In genomic region chr1:34893331-34893730, GRCm38 (mm10) we compare ENCODE assay signal across 19 mouse cellular contexts. TPM values are rescaled to one million over a fixed set of nuclear protein-coding genes. Genes with fewer than 3 reads are reported as not detected.
A peak's percentile ranks its signal among the peaks of the same experiment; 100 is the strongest.
DNase-seq lines count a peak whose midpoint lies in the region; ATAC-seq lines count a peak whose summit lies in the region.
"Had no signal": no experiment of that assay in that cellular context is flagged by ENCODE, and none has a peak within 500 bp of the region (broad histone marks: within the 10 kb centered on the region; RNA-seq: fewer than 3 reads in every experiment).

No protein-coding gene starts in this region.

- H3K27me3 ChIP-seq in heart, embryonic 10.5 days (ENCODE audit: insufficient read depth, poor library complexity, severe bottlenecking): no peaks in the 10 kb centered on the region
- no peaks in the 10 kb centered on the region for H3K27me3 ChIP-seq in hindbrain, embryonic 14.5 days (ENCODE audit: control insufficient read depth, insufficient read depth, low read length)
- H3K27me3 ChIP-seq in hindbrain, embryonic 10.5 days (ENCODE audit: insufficient read depth, poor library complexity, severe bottlenecking): no peaks in the 10 kb centered on the region
- H3K27me3 ChIP-seq in midbrain, embryonic 13.5 days: no peaks in the 10 kb centered on the region
- H3K27me3 ChIP-seq in midbrain, embryonic 10.5 days (ENCODE audit: low read depth, poor library complexity, severe bottlenecking): no peaks in the 10 kb centered on the region
- H3K27me3 ChIP-seq: Patski had no signal

- H3K9ac ChIP-seq in hindbrain, embryonic 14.5 days: no peak overlapping the region
- no peak overlapping the region for H3K9ac ChIP-seq in midbrain, embryonic 13.5 days (replicated peaks)

- H3K4me1 ChIP-seq in heart, embryonic 10.5 days: peaks cover 14% of the 10 kb centered on the region
- no peaks in the 10 kb centered on the region for H3K4me1 ChIP-seq in hindbrain, embryonic 14.5 days (replicated peaks; ENCODE audit: control insufficient read depth, insufficient read depth, low read length)
- H3K4me1 ChIP-seq in hindbrain, embryonic 10.5 days (replicated peaks): no peaks in the 10 kb centered on the region
- no peaks in the 10 kb centered on the region for H3K4me1 ChIP-seq in midbrain, embryonic 13.5 days (replicated peaks)
- H3K4me1 ChIP-seq in midbrain, embryonic 10.5 days: no peaks in the 10 kb centered on the region

- no peak overlapping the region for H3K4me2 ChIP-seq in hindbrain, embryonic 14.5 days (replicated peaks)
- no peak overlapping the region for H3K4me2 ChIP-seq in midbrain, embryonic 13.5 days (replicated peaks)

- intact Hi-C loops in heart, postnatal 14 days (cut with DNase I): loop anchor here (5.0 to 10.0 kb wide), 4 partner anchors 259 to 1241 kb away; no protein-coding TSS in a partner anchor

- ATAC-seq in hindbrain, embryonic 14.5 days (ENCODE audit: low FRiP score): 0 out of 2 replicates have a peak, but pooled peaks have one; percentile 25
- 0 out of 2 replicates have a peak, but pooled peaks have one; percentile 3 for ATAC-seq in midbrain, embryonic 13.5 days
- ATAC-seq: activated CD4-positive, CD25-positive, alpha-beta regulatory T cell, adult 4 months; CD4-positive, CD25-positive, alpha-beta regulatory T cell, adult 4 months; Patski had no signal

- peak; percentile 87 for DNase-seq in heart, adult 11 months
- no peak for DNase-seq in heart, postnatal 14 days
- peak; percentile 58 for DNase-seq in heart, embryonic 10.5 days (ENCODE audit: low spot score)
- DNase-seq in heart, postnatal 4 days: no peak
- DNase-seq in hindbrain, embryonic 14.5 days (ENCODE audit: low spot score): no peak
- no peak for DNase-seq in hindbrain, embryonic 10.5 days (ENCODE audit: low spot score)
- DNase-seq in midbrain, embryonic 10.5 days (ENCODE audit: low spot score): no peak
- DNase-seq: adrenal gland, adult 2 months; adrenal gland, adult 8-10 months; adrenal gland, postnatal 25 days; adrenal gland, postnatal 36 days; B cell, adult 2 months; cerebellum, adult 11 months; cerebellum, adult 11-12 months had no signal

- WGBS in heart, embryonic 10.5 days: 77% methylated on average over 4 of the region's 4 CpGs
- WGBS in hindbrain, embryonic 14.5 days: 82% methylated on average over 4 of the region's 4 CpGs
- 79% methylated on average over 4 of the region's 4 CpGs for WGBS in hindbrain, embryonic 10.5 days
- WGBS in midbrain, embryonic 13.5 days: 89% methylated on average over 4 of the region's 4 CpGs
- WGBS in midbrain, embryonic 10.5 days: 86% methylated on average over 4 of the region's 4 CpGs

- H3K27ac ChIP-seq in heart, embryonic 10.5 days: no peak overlapping the region
- H3K27ac ChIP-seq in hindbrain, embryonic 14.5 days: no peak overlapping the region
- no peak overlapping the region for H3K27ac ChIP-seq in hindbrain, embryonic 10.5 days
- H3K27ac ChIP-seq in midbrain, embryonic 13.5 days: no peak overlapping the region
- no peak overlapping the region for H3K27ac ChIP-seq in midbrain, embryonic 10.5 days (replicated peaks)

- H3K9me3 ChIP-seq in heart, embryonic 10.5 days: no peaks in the 10 kb centered on the region
- no peaks in the 10 kb centered on the region for H3K9me3 ChIP-seq in hindbrain, embryonic 14.5 days (ENCODE audit: control insufficient read depth, low read length)
- H3K9me3 ChIP-seq in hindbrain, embryonic 10.5 days: no peaks in the 10 kb centered on the region
- no peaks in the 10 kb centered on the region for H3K9me3 ChIP-seq in midbrain, embryonic 13.5 days
- H3K9me3 ChIP-seq in midbrain, embryonic 10.5 days (replicated peaks): no peaks in the 10 kb centered on the region
- H3K9me3 ChIP-seq: G1E had no signal

- no peaks in the 10 kb centered on the region for H3K36me3 ChIP-seq in heart, embryonic 10.5 days
- no peaks in the 10 kb centered on the region for H3K36me3 ChIP-seq in hindbrain, embryonic 14.5 days (replicated peaks; ENCODE audit: control insufficient read depth, insufficient read depth)
- H3K36me3 ChIP-seq in hindbrain, embryonic 10.5 days: no peaks in the 10 kb centered on the region
- no peaks in the 10 kb centered on the region for H3K36me3 ChIP-seq in midbrain, embryonic 13.5 days
- no peaks in the 10 kb centered on the region for H3K36me3 ChIP-seq in midbrain, embryonic 10.5 days
- H3K36me3 ChIP-seq: G1E had no signal

- H3K4me3 ChIP-seq in heart, embryonic 10.5 days: no peak overlapping the region
- H3K4me3 ChIP-seq in hindbrain, embryonic 14.5 days (replicated peaks; ENCODE audit: low read length): no peak overlapping the region
- H3K4me3 ChIP-seq in hindbrain, embryonic 10.5 days: no peak overlapping the region
- no peak overlapping the region for H3K4me3 ChIP-seq in midbrain, embryonic 13.5 days (replicated peaks)
- H3K4me3 ChIP-seq in midbrain, embryonic 10.5 days: no peak overlapping the region

RNA-seq across cellular contexts. Expression of gene Plekhb2, which starts 43.6 kb away (rescaled TPM):
- 10 to 100 TPM; 69.3 to 86.7 TPM for total RNA-seq in heart, postnatal 14 days (2021)
- 37.8 and 65.1 TPM in 2 replicates for polyA plus RNA-seq in heart, embryonic 10.5 days (2016; fragmentation: Nextera tagmentation; extraction: Ambion mirVana)
- 10 to 100 TPM; 67.0 to 73.6 TPM for total RNA-seq in heart, postnatal 4 days (2021)
- polyA plus RNA-seq in hindbrain, embryonic 14.5 days (2014; fragmentation: Nextera tagmentation; extraction: Ambion mirVana): 75.0 and 85.6 TPM in 2 replicates
- 45.6 and 57.9 TPM in 2 replicates for polyA plus RNA-seq in hindbrain, embryonic 10.5 days (2016; fragmentation: Nextera tagmentation; extraction: Ambion mirVana)
- 59.4 and 62.7 TPM in 2 replicates for polyA plus RNA-seq in midbrain, embryonic 13.5 days (2015; fragmentation: Nextera tagmentation; extraction: Ambion mirVana)
- 50.8 and 56.8 TPM in 2 replicates for polyA plus RNA-seq in midbrain, embryonic 10.5 days (2016; fragmentation: Nextera tagmentation; extraction: Ambion mirVana)

RNA-seq across cellular contexts. Expression of gene Fam168b, which starts 50.5 kb away (rescaled TPM):
- total RNA-seq in heart, postnatal 14 days (2021): 10 to 100 TPM; 53.8 to 58.1 TPM
- polyA plus RNA-seq in heart, embryonic 10.5 days (2016; fragmentation: Nextera tagmentation; extraction: Ambion mirVana): 66.7 and 73.6 TPM in 2 replicates
- total RNA-seq in heart, postnatal 4 days (2021): 10 to 100 TPM; 83.2 to 89.8 TPM
- polyA plus RNA-seq in hindbrain, embryonic 14.5 days (2014; fragmentation: Nextera tagmentation; extraction: Ambion mirVana): 114 and 129 TPM in 2 replicates
- polyA plus RNA-seq in hindbrain, embryonic 10.5 days (2016; fragmentation: Nextera tagmentation; extraction: Ambion mirVana): 119 and 142 TPM in 2 replicates
- polyA plus RNA-seq in midbrain, embryonic 13.5 days (2015; fragmentation: Nextera tagmentation; extraction: Ambion mirVana): 131 and 143 TPM in 2 replicates
- polyA plus RNA-seq in midbrain, embryonic 10.5 days (2016; fragmentation: Nextera tagmentation; extraction: Ambion mirVana): 115 and 138 TPM in 2 replicates

Comparison
In these comparisons a context has a peak if more than half of its experiments do, and no peak if none do; other contexts are left out.
1. DNase-seq: peak in heart, adult 11 months (single experiment) and heart, embryonic 10.5 days (single experiment); none in heart, postnatal 14 days (0 of 2), heart, postnatal 4 days (single experiment), hindbrain, embryonic 14.5 days (single experiment), hindbrain, embryonic 10.5 days (single experiment) and midbrain, embryonic 10.5 days (single experiment).